Mouse (Mus musculus): Measurements from ENCODE around the gene Fbxo30. TPM values are rescaled to one million over a fixed set of nuclear protein-coding genes. Genes with fewer than 3 reads are reported as not detected.
A peak's percentile ranks its signal among the peaks of the same experiment; 100 is the strongest.
"Not testable (repeated sequence)": the region's sequence is repeated elsewhere in the genome, so short reads cannot be mapped to it uniquely, and the experiment has no call there.

Fbxo30 gene
- total and polyA plus RNA-seq, 3 experiments = 2.7 to 55.6 (median 26.9) TPM

GRCm38 (mm10) chr10:11282306-11282631 is 1.1 kb downstream of the Fbxo30 start:
- no peaks in the 10 kb centered on the region for H3K9me3 ChIP-seq (replicated peaks)
- H3K36me3 ChIP-seq (replicated peaks) = peaks cover 8% of the 10 kb centered on the region
- no peak for TF ChIP-seq POLR2AphosphoS5 (IDR thresholded peaks at IDR 0.05; ENCODE audit: insufficient replicate concordance, low read depth, low read length)
- TF ChIP-seq TAL1 (conservative IDR thresholded peaks at IDR 0.05; ENCODE audit: low read depth, low read length) = no peak
- DNase-seq (ENCODE audit: low spot score) (peak; percentile 28), ATAC-seq (ENCODE audit: extremely low read depth, insufficient number of reproducible peaks, low FRiP score, poor library complexity, severe bottlenecking) (no peak; the same call in 1 of the 2 replicates)
- H3K4me3 ChIP-seq (ENCODE audit: low read depth, low read length) = peak overlapping the region; percentile 83
- H3K4me1 ChIP-seq (ENCODE audit: insufficient read depth, low read depth, low read length) = peaks cover 26% of the 10 kb centered on the region
- H3K27me3 ChIP-seq (ENCODE audit: insufficient read depth, low read length) = no peaks in the 10 kb centered on the region

- no peak for DNase-seq (ENCODE audit: low spot score)
- no peak for ATAC-seq (ENCODE audit: extremely low read depth, insufficient number of reproducible peaks, low FRiP score, poor library complexity, severe bottlenecking)
- Histone ChIP-seq H3K4me1 (ENCODE audit: insufficient read depth, low read depth, low read length) (peaks cover 4% of the 10 kb centered on the region), H3K9me3 (replicated peaks) (no peaks in the 10 kb centered on the region), H3K4me3 (ENCODE audit: low read depth, low read length) (no peak overlapping the region), H3K36me3 (replicated peaks) (peaks cover 44% of the 10 kb centered on the region), H3K27me3 (ENCODE audit: insufficient read depth, low read length) (no peaks in the 10 kb centered on the region)
- TF ChIP-seq TAL1 (conservative IDR thresholded peaks at IDR 0.05; ENCODE audit: low read depth, low read length) (no peak), POLR2AphosphoS5 (IDR thresholded peaks at IDR 0.05; ENCODE audit: insufficient replicate concordance, low read depth, low read length) (no peak), CTCF (IDR thresholded peaks at IDR 0.05; ENCODE audit: low read depth, low read length) (no peak), GATA1 (IDR thresholded peaks at IDR 0.05; ENCODE audit: borderline replicate concordance, low read length) (no peak), GATA2 (IDR thresholded peaks at IDR 0.05; ENCODE audit: borderline replicate concordance, low read depth, low read length) (no peak)
These were observed 17.3 kb downstream of the Fbxo30 start for GRCm38 (mm10) chr10:11298418-11298817.

- DNase-seq (ENCODE audit: low spot score) (no peak), ATAC-seq (ENCODE audit: extremely low read depth, insufficient number of reproducible peaks, low FRiP score, poor library complexity, severe bottlenecking) (peak; percentile 34; the same call in 1 of the 2 replicates)
- Histone ChIP-seq H3K9me3 (replicated peaks) (no peaks in the 10 kb centered on the region), H3K4me3 (ENCODE audit: low read depth, low read length) (no peak overlapping the region; the same call in 1 of the 2 replicates), H3K27me3 (ENCODE audit: insufficient read depth, low read length) (no peaks in the 10 kb centered on the region), H3K4me1 (ENCODE audit: insufficient read depth, low read depth, low read length) (peaks cover 29% of the 10 kb centered on the region), H3K36me3 (replicated peaks) (peaks cover 10% of the 10 kb centered on the region)
- no peak for TF ChIP-seq TAL1 (conservative IDR thresholded peaks at IDR 0.05; ENCODE audit: low read depth, low read length)
- no peak for TF ChIP-seq POLR2AphosphoS5 (IDR thresholded peaks at IDR 0.05; ENCODE audit: insufficient replicate concordance, low read depth, low read length)
These were observed 24.4 kb downstream of the Fbxo30 start for GRCm38 (mm10) chr10:11305365-11306053.

GRCm38 (mm10) chr10:11306054-11306367 is 24.9 kb downstream of the Fbxo30 start:
- Histone ChIP-seq H3K27me3 (ENCODE audit: insufficient read depth, low read length) (no peaks in the 10 kb centered on the region), H3K36me3 (replicated peaks) (peaks cover 9% of the 10 kb centered on the region), H3K4me1 (ENCODE audit: insufficient read depth, low read depth, low read length) (peaks cover 30% of the 10 kb centered on the region), H3K4me3 (ENCODE audit: low read depth, low read length) (peak overlapping the region; percentile 24; the same call in 1 of the 2 replicates), H3K9me3 (replicated peaks) (no peaks in the 10 kb centered on the region)
- no peak for DNase-seq (ENCODE audit: low spot score)
- no peak for ATAC-seq (ENCODE audit: extremely low read depth, insufficient number of reproducible peaks, low FRiP score, poor library complexity, severe bottlenecking)
- no peak for TF ChIP-seq GATA1 (IDR thresholded peaks at IDR 0.05; ENCODE audit: borderline replicate concordance, low read length)
- TF ChIP-seq POLR2AphosphoS5 (IDR thresholded peaks at IDR 0.05; ENCODE audit: insufficient replicate concordance, low read depth, low read length) = no peak
- no peak for TF ChIP-seq GATA2 (IDR thresholded peaks at IDR 0.05; ENCODE audit: borderline replicate concordance, low read depth, low read length)
- no peak for TF ChIP-seq CTCF (IDR thresholded peaks at IDR 0.05; ENCODE audit: low read depth, low read length)
- no peak for TF ChIP-seq TAL1 (conservative IDR thresholded peaks at IDR 0.05; ENCODE audit: low read depth, low read length)

GRCm38 (mm10) chr10:11309866-11310265 is 28.7 kb downstream of the Fbxo30 start:
- DNase-seq (ENCODE audit: low spot score) (no peak), ATAC-seq (ENCODE audit: extremely low read depth, insufficient number of reproducible peaks, low FRiP score, poor library complexity, severe bottlenecking) (no peak)
- Histone ChIP-seq H3K4me1 (ENCODE audit: insufficient read depth, low read depth, low read length) (peaks cover 28% of the 10 kb centered on the region), H3K4me3 (ENCODE audit: low read depth, low read length) (no peak overlapping the region), H3K36me3 (replicated peaks) (peaks cover 7% of the 10 kb centered on the region), H3K9me3 (replicated peaks) (no peaks in the 10 kb centered on the region), H3K27me3 (ENCODE audit: insufficient read depth, low read length) (no peaks in the 10 kb centered on the region)
- no peak for TF ChIP-seq POLR2AphosphoS5 (IDR thresholded peaks at IDR 0.05; ENCODE audit: insufficient replicate concordance, low read depth, low read length)
- no peak for TF ChIP-seq GATA1 (IDR thresholded peaks at IDR 0.05; ENCODE audit: borderline replicate concordance, low read length)
- no peak for TF ChIP-seq GATA2 (IDR thresholded peaks at IDR 0.05; ENCODE audit: borderline replicate concordance, low read depth, low read length)
- no peak for TF ChIP-seq CTCF (IDR thresholded peaks at IDR 0.05; ENCODE audit: low read depth, low read length)
- no peak for TF ChIP-seq TAL1 (conservative IDR thresholded peaks at IDR 0.05; ENCODE audit: low read depth, low read length)

- DNase-seq (ENCODE audit: low spot score) = no peak
- H3K4me1 ChIP-seq (ENCODE audit: insufficient read depth, low read depth, low read length) = peaks cover 23% of the 10 kb centered on the region
- no peak overlapping the region for H3K4me3 ChIP-seq (ENCODE audit: low read depth, low read length)
- ATAC-seq (ENCODE audit: extremely low read depth, insufficient number of reproducible peaks, low FRiP score, poor library complexity, severe bottlenecking) = no peak
- H3K27me3 ChIP-seq (ENCODE audit: insufficient read depth, low read length) = no peaks in the 10 kb centered on the region
- H3K36me3 ChIP-seq (replicated peaks) = peaks cover 7% of the 10 kb centered on the region
- TF ChIP-seq TAL1 (conservative IDR thresholded peaks at IDR 0.05; ENCODE audit: low read depth, low read length) (no peak), GATA2 (IDR thresholded peaks at IDR 0.05; ENCODE audit: borderline replicate concordance, low read depth, low read length) (no peak), POLR2AphosphoS5 (IDR thresholded peaks at IDR 0.05; ENCODE audit: insufficient replicate concordance, low read depth, low read length) (no peak), GATA1 (IDR thresholded peaks at IDR 0.05; ENCODE audit: borderline replicate concordance, low read length) (no peak), CTCF (IDR thresholded peaks at IDR 0.05; ENCODE audit: low read depth, low read length) (no peak)
- no peaks in the 10 kb centered on the region for H3K9me3 ChIP-seq (replicated peaks)
These were observed 29.4 kb downstream of the Fbxo30 start for GRCm38 (mm10) chr10:11310481-11310880.

- not testable (repeated sequence) for ATAC-seq (ENCODE audit: extremely low read depth, insufficient number of reproducible peaks, low FRiP score, poor library complexity, severe bottlenecking); H3K4me3 ChIP-seq (ENCODE audit: low read depth, low read length); DNase-seq (ENCODE audit: low spot score); H3K9me3 ChIP-seq (replicated peaks); H3K27me3 ChIP-seq (ENCODE audit: insufficient read depth, low read length); H3K36me3 ChIP-seq (replicated peaks)
- peaks cover 32% of the 10 kb centered on the region for H3K4me1 ChIP-seq (ENCODE audit: insufficient read depth, low read depth, low read length)
These were observed 36.8 kb downstream of the Fbxo30 start for GRCm38 (mm10) chr10:11317856-11318454.
